Mouse (Mus musculus) myocyte (in vitro differentiated cells): Measurements from ENCODE around the gene Cnga1. TPM values are rescaled to one million over a fixed set of nuclear protein-coding genes. Genes with fewer than 3 reads are reported as not detected.
A peak's percentile ranks its signal among the peaks of the same experiment; 100 is the strongest.

Experiments used
- H3K27me3 ChIP-seq: one replicate; pipeline ENCODE4 v1.6.1; 2011; ENCODE audit not compliant: control insufficient read depth, insufficient read depth, insufficient read length
- H3K36me3 ChIP-seq: one replicate; pipeline ENCODE4 v1.6.1; 2011; ENCODE audit not compliant: control insufficient read depth, insufficient read depth
- H3K4me2 ChIP-seq: one replicate; pipeline ENCODE4 v1.6.1; 2011; ENCODE audit warnings: low read depth, control low read depth
- H3K4me3 ChIP-seq: one replicate; pipeline ENCODE4 v1.5.1; 2011; ENCODE audit warnings: mild to moderate bottlenecking, control low read depth, moderate library complexity
- H3K79me2 ChIP-seq: one replicate; pipeline ENCODE4 v1.6.1; 2011; ENCODE audit not compliant: control insufficient read depth, insufficient read depth
- H3ac ChIP-seq: one replicate; pipeline ENCODE4 v1.6.1; 2011; ENCODE audit not compliant: control insufficient read depth, insufficient read length
- CEBPB ChIP-seq: IDR thresholded peaks from 2 replicates; pipeline ENCODE4 v1.6.1; 2011; ENCODE audit warnings: mild to moderate bottlenecking, moderate library complexity; ENCODE audit not compliant: poor library complexity, insufficient read depth, severe bottlenecking
- E2F4 ChIP-seq: IDR thresholded peaks from one replicate; pipeline ENCODE4 v1.6.1; 2011; ENCODE audit warnings: mild to moderate bottlenecking, control low read depth, moderate library complexity; ENCODE audit not compliant: insufficient read depth
- MAX ChIP-seq: IDR thresholded peaks from one replicate; pipeline ENCODE4 v1.6.1; 2011; ENCODE audit warnings: low read depth, mild to moderate bottlenecking, control low read depth
- MYOD1 ChIP-seq, 3 experiments: IDR thresholded peaks; one replicate each; pipeline ENCODE4 v1.6.1; 2011; ENCODE audit warnings: control low read depth in 2 of 3, low read depth in 2 of 3, mild to moderate bottlenecking in 2 of 3, moderate library complexity in 1 of 3; ENCODE audit not compliant: insufficient read length in 2 of 3, control insufficient read depth in 1 of 3
- MYOG ChIP-seq, 3 experiments: IDR thresholded peaks; one replicate each; pipeline ENCODE4 v1.6.1; 2011; ENCODE audit warnings: control low read depth in 2 of 3, low read depth in 2 of 3, mild to moderate bottlenecking in 2 of 3; ENCODE audit not compliant: insufficient read length in 2 of 3, control insufficient read depth in 1 of 3, insufficient read depth in 1 of 3
- POLR2A ChIP-seq: IDR thresholded peaks from one replicate; pipeline ENCODE4 v1.6.1; 2011; ENCODE audit warnings: low read depth, mild to moderate bottlenecking, control low read depth, moderate library complexity; ENCODE audit not compliant: insufficient read length
- POLR2AphosphoS2 ChIP-seq: IDR thresholded peaks from one replicate; pipeline ENCODE4 v1.6.1; 2011; ENCODE audit warnings: low read depth, control low read depth; ENCODE audit not compliant: insufficient read length
- REST ChIP-seq: IDR thresholded peaks from one replicate; pipeline ENCODE4 v1.6.1; 2011; ENCODE audit warnings: mild to moderate bottlenecking, control low read depth, moderate library complexity; ENCODE audit not compliant: insufficient read depth, insufficient read length
- SRF ChIP-seq: IDR thresholded peaks from one replicate; pipeline ENCODE4 v1.6.1; 2011; ENCODE audit warnings: low read depth; ENCODE audit not compliant: control insufficient read depth, insufficient read length
- TCF12 ChIP-seq: IDR thresholded peaks from one replicate; pipeline ENCODE4 v1.6.1; 2011; ENCODE audit warnings: mild to moderate bottlenecking, control low read depth; ENCODE audit not compliant: poor library complexity, insufficient read depth, severe bottlenecking
- TCF3 ChIP-seq: IDR thresholded peaks from one replicate; pipeline ENCODE4 v1.6.1; 2011; ENCODE audit warnings: low read depth, control low read depth; ENCODE audit not compliant: insufficient read length
- USF1 ChIP-seq: IDR thresholded peaks from one replicate; pipeline ENCODE4 v1.6.1; 2011; ENCODE audit warnings: low read depth, mild to moderate bottlenecking, control low read depth, moderate library complexity
- polyA plus RNA-seq: library from polyadenylated mRNA; unstranded; fragments of >200 nt; fragmentation: generic; extraction: Trizol; gene quantifications from one replicate; pipeline ENCODE4 v1.2.1, GENCODE M21; 2012; ENCODE audit warnings: missing spikeins

Cnga1 gene
- polyA plus RNA-seq, 1 experiment, result not detected

GRCm38 (mm10) chr5:72634791-72635271 is 9.2 kb downstream of the Cnga1 start:
- no peaks in the 10 kb centered on the region for H3K36me3 ChIP-seq
- no peaks in the 10 kb centered on the region for H3K79me2 ChIP-seq
- H3K4me2 ChIP-seq, result no peak overlapping the region
- no peaks in the 10 kb centered on the region for H3K27me3 ChIP-seq
- H3ac ChIP-seq, result no peak overlapping the region
- H3K4me3 ChIP-seq, result no peak overlapping the region
- no peak for TF ChIP-seq POLR2A
- TF ChIP-seq MYOD1 (IDR thresholded peaks at IDR 0.05; ENCODE audit: control insufficient read depth in 1 of 3, insufficient read length in 2 of 3, low read depth in 2 of 3), result no peak
- TF ChIP-seq MAX, result no peak
- no peak for TF ChIP-seq E2F4
- no peak for TF ChIP-seq TCF12
- TF ChIP-seq MYOG (IDR thresholded peaks at IDR 0.05; ENCODE audit: control insufficient read depth in 1 of 3, insufficient read depth in 1 of 3, insufficient read length in 2 of 3, low read depth in 2 of 3), result no peak
- no peak for TF ChIP-seq SRF
- no peak for TF ChIP-seq CEBPB
- TF ChIP-seq REST, result no peak
- TF ChIP-seq TCF3, result no peak
- TF ChIP-seq USF1, result no peak
- TF ChIP-seq POLR2AphosphoS2, result no peak

GRCm38 (mm10) chr5:72630026-72630425 is 14.0 kb downstream of the Cnga1 start:
- H3ac ChIP-seq, result no peak overlapping the region
- no peaks in the 10 kb centered on the region for H3K79me2 ChIP-seq
- no peaks in the 10 kb centered on the region for H3K36me3 ChIP-seq
- no peak overlapping the region for H3K4me2 ChIP-seq
- no peaks in the 10 kb centered on the region for H3K27me3 ChIP-seq
- peak in 2 of 3 experiments; percentile 19 to 23 for TF ChIP-seq MYOD1 (IDR thresholded peaks at IDR 0.05; ENCODE audit: control insufficient read depth in 1 of 3, insufficient read length in 2 of 3, low read depth in 2 of 3)
- no peak for TF ChIP-seq USF1
- no peak overlapping the region for H3K4me3 ChIP-seq

- H3K4me2 ChIP-seq, result no peak overlapping the region
These were observed 23.1 kb downstream of the Cnga1 start for GRCm38 (mm10) chr5:72621022-72621421.

GRCm38 (mm10) chr5:72617413-72617812 is 26.7 kb downstream of the Cnga1 start:
- no peak overlapping the region for H3K4me3 ChIP-seq
- TF ChIP-seq SRF (no peak), POLR2A (no peak), MYOG (IDR thresholded peaks at IDR 0.05; ENCODE audit: control insufficient read depth in 1 of 3, insufficient read depth in 1 of 3, insufficient read length in 2 of 3, low read depth in 2 of 3) (no peak)
- no peaks in the 10 kb centered on the region for H3K36me3 ChIP-seq
- no peaks in the 10 kb centered on the region for H3K79me2 ChIP-seq
- H3ac ChIP-seq, result no peak overlapping the region
- no peak overlapping the region for H3K4me2 ChIP-seq
- H3K27me3 ChIP-seq, result no peaks in the 10 kb centered on the region

More at GRCm38 (mm10) chr5:72621022-72621421, 23.1 kb downstream of the Cnga1 start:
- no peaks in the 10 kb centered on the region for H3K27me3 ChIP-seq
- no peak overlapping the region for H3K4me3 ChIP-seq
- no peak overlapping the region for H3ac ChIP-seq
- no peaks in the 10 kb centered on the region for H3K36me3 ChIP-seq
- H3K79me2 ChIP-seq, result no peaks in the 10 kb centered on the region
- TF ChIP-seq MYOD1 (IDR thresholded peaks at IDR 0.05; ENCODE audit: control insufficient read depth in 1 of 3, insufficient read length in 2 of 3, low read depth in 2 of 3), result no peak
- TF ChIP-seq MAX, result no peak

- Histone ChIP-seq H3K79me2 (no peaks in the 10 kb centered on the region), H3K4me3 (no peak overlapping the region), H3ac (no peak overlapping the region), H3K36me3 (no peaks in the 10 kb centered on the region), H3K27me3 (no peaks in the 10 kb centered on the region), H3K4me2 (no peak overlapping the region)
- TF ChIP-seq E2F4 (no peak), TCF12 (no peak), MAX (no peak), USF1 (no peak), REST (no peak), TCF3 (no peak), POLR2A (no peak), SRF (no peak), MYOD1 (IDR thresholded peaks at IDR 0.05; ENCODE audit: control insufficient read depth in 1 of 3, insufficient read length in 2 of 3, low read depth in 2 of 3) (no peak), MYOG (IDR thresholded peaks at IDR 0.05; ENCODE audit: control insufficient read depth in 1 of 3, insufficient read depth in 1 of 3, insufficient read length in 2 of 3, low read depth in 2 of 3) (no peak), CEBPB (no peak), POLR2AphosphoS2 (no peak)
These were observed 40.9 kb downstream of the Cnga1 start for GRCm38 (mm10) chr5:72603138-72603537.

GRCm38 (mm10) chr5:72601006-72601405 is 43.1 kb downstream of the Cnga1 start:
- Histone ChIP-seq H3K79me2 (no peaks in the 10 kb centered on the region), H3K27me3 (no peaks in the 10 kb centered on the region)

More at GRCm38 (mm10) chr5:72601006-72601405, 43.1 kb downstream of the Cnga1 start:
- TF ChIP-seq MYOG (IDR thresholded peaks at IDR 0.05; ENCODE audit: control insufficient read depth in 1 of 3, insufficient read depth in 1 of 3, insufficient read length in 2 of 3, low read depth in 2 of 3), result no peak
- no peak for TF ChIP-seq CEBPB
- no peak for TF ChIP-seq TCF12
- TF ChIP-seq MYOD1 (IDR thresholded peaks at IDR 0.05; ENCODE audit: control insufficient read depth in 1 of 3, insufficient read length in 2 of 3, low read depth in 2 of 3), result no peak
- TF ChIP-seq USF1, result no peak
- no peak for TF ChIP-seq MAX
- TF ChIP-seq POLR2A, result no peak
- TF ChIP-seq POLR2AphosphoS2, result no peak
- no peak for TF ChIP-seq REST
- no peak for TF ChIP-seq E2F4
- no peak for TF ChIP-seq TCF3
- no peak for TF ChIP-seq SRF
- no peaks in the 10 kb centered on the region for H3K36me3 ChIP-seq
- no peak overlapping the region for H3K4me3 ChIP-seq
- H3ac ChIP-seq, result no peak overlapping the region
- H3K4me2 ChIP-seq, result no peak overlapping the region
